Mouse (Mus musculus): Measurements from ENCODE around the gene Slco2b1.

The Slco2b1 gene

GRCm38 (mm10) chr7:99692396-99692795, 18.7 kb downstream of the Slco2b1 start:
- DNase-seq, result no peak

GRCm38 (mm10) chr7:99690819-99691218, 20.3 kb downstream of the Slco2b1 start:
- DNase-seq, result no peak

- no peak for DNase-seq
Measured at GRCm38 (mm10) chr7:99684086-99684485, 27.1 kb downstream of the Slco2b1 start.

- DNase-seq, result peak in 1 of 2 experiments; percentile 40
Measured at GRCm38 (mm10) chr7:99680771-99681170, 30.4 kb downstream of the Slco2b1 start.

GRCm38 (mm10) chr7:99674890-99675289, 36.2 kb downstream of the Slco2b1 start:
- DNase-seq, result peak in 1 of 2 experiments; percentile 30

- DNase-seq, result no peak
Measured at GRCm38 (mm10) chr7:99674209-99674608, 36.9 kb downstream of the Slco2b1 start.

GRCm38 (mm10) chr7:99673188-99673587, 38.0 kb downstream of the Slco2b1 start:
- DNase-seq, result no peak

- no peak for DNase-seq
Measured at GRCm38 (mm10) chr7:99671544-99672435, 39.4 kb downstream of the Slco2b1 start.

GRCm38 (mm10) chr7:99670915-99671314, 40.2 kb downstream of the Slco2b1 start:
- peak in 1 of 2 experiments; percentile 32 for DNase-seq

- peak; percentile 50 to 61 for DNase-seq
Measured at GRCm38 (mm10) chr7:99668802-99669201, 42.3 kb downstream of the Slco2b1 start.

- DNase-seq, result no peak
Measured at GRCm38 (mm10) chr7:99667096-99667495, 44.0 kb downstream of the Slco2b1 start.

- DNase-seq, result no peak
Measured at GRCm38 (mm10) chr7:99665731-99666452, 45.2 kb downstream of the Slco2b1 start.

GRCm38 (mm10) chr7:99664571-99665485, 46.3 kb downstream of the Slco2b1 start:
- no peak for DNase-seq

- no peak for DNase-seq
Measured at GRCm38 (mm10) chr7:99663507-99664220, 47.5 kb downstream of the Slco2b1 start.

GRCm38 (mm10) chr7:99662311-99662710, 48.8 kb downstream of the Slco2b1 start:
- DNase-seq, result no peak

- DNase-seq, result no peak
Measured at GRCm38 (mm10) chr7:99661571-99662230, 49.4 kb downstream of the Slco2b1 start.

GRCm38 (mm10) chr7:99661071-99661470, 50.1 kb downstream of the Slco2b1 start:
- DNase-seq, result no peak

- DNase-seq, result peak; percentile 75 to 91
Measured at GRCm38 (mm10) chr7:99659379-99660029, 51.6 kb downstream of the Slco2b1 start.

GRCm38 (mm10) chr7:99654244-99654643, 56.9 kb downstream of the Slco2b1 start:
- DNase-seq, result no peak

GRCm38 (mm10) chr7:99649585-99649984, 61.6 kb downstream of the Slco2b1 start:
- DNase-seq, result no peak

GRCm38 (mm10) chr7:99648623-99649022, 62.5 kb downstream of the Slco2b1 start:
- peak; percentile 48 to 83 for DNase-seq

Data from kidney, postnatal 36 days (tissue).